Mouse (Mus musculus): ENCODE data around the gene Ms4a6c.
"Not testable (repeated sequence)": the region's sequence is repeated elsewhere in the genome, so short reads cannot be mapped to it uniquely, and the experiment has no call there.

Gene Ms4a6c

GRCm38 (mm10) chr19:11501326-11501725, 32.2 kb downstream of the Ms4a6c start:
- no peak for DNase-seq (ENCODE audit: low spot score in 2 of 2)

- DNase-seq (ENCODE audit: low spot score in 2 of 2): no peak
These were observed 35.7 kb downstream of the Ms4a6c start for GRCm38 (mm10) chr19:11504857-11505256.

GRCm38 (mm10) chr19:11513458-11513857, 44.3 kb downstream of the Ms4a6c start:
- DNase-seq (ENCODE audit: low spot score in 2 of 2): no peak

- no peak for DNase-seq (ENCODE audit: low spot score in 2 of 2)
These were observed 47.1 kb downstream of the Ms4a6c start, which contains the start of gene Ms4a6b for GRCm38 (mm10) chr19:11516246-11516645. Gene Ms4a6b, plus strand, starts transcription at chr19:11516512.

GRCm38 (mm10) chr19:11516845-11517244, 47.7 kb downstream of the Ms4a6c start:
- DNase-seq (ENCODE audit: low spot score in 2 of 2): no peak

- DNase-seq (ENCODE audit: low spot score in 2 of 2): peak; percentile 20 to 24
These were observed 48.2 kb downstream of the Ms4a6c start for GRCm38 (mm10) chr19:11517373-11517772.

GRCm38 (mm10) chr19:11518356-11518755, 49.2 kb downstream of the Ms4a6c start:
- DNase-seq (ENCODE audit: low spot score in 2 of 2): not testable (repeated sequence)

- no peak for DNase-seq (ENCODE audit: low spot score in 2 of 2)
These were observed 51.0 kb downstream of the Ms4a6c start for GRCm38 (mm10) chr19:11520146-11520545.

Measured in right cerebral cortex, postnatal 10 days (tissue).